Mouse (Mus musculus) embryonic fibroblast, embryonic 13.5 days (primary cell): ENCODE results near the gene Mgp.

Source experiments
- CTCF ChIP-seq: IDR thresholded peaks from 2 replicates; pipeline ENCODE4 v1.5.1; 2011; ENCODE audit warnings: mild to moderate bottlenecking, control low read depth, low read length, moderate library complexity, borderline replicate concordance; ENCODE audit not compliant: insufficient read depth
- POLR2A ChIP-seq: IDR thresholded peaks from 2 replicates; pipeline ENCODE4 v1.6.1; 2011; ENCODE audit warnings: low read depth, mild to moderate bottlenecking, control low read depth, low read length, moderate library complexity

DNA sequence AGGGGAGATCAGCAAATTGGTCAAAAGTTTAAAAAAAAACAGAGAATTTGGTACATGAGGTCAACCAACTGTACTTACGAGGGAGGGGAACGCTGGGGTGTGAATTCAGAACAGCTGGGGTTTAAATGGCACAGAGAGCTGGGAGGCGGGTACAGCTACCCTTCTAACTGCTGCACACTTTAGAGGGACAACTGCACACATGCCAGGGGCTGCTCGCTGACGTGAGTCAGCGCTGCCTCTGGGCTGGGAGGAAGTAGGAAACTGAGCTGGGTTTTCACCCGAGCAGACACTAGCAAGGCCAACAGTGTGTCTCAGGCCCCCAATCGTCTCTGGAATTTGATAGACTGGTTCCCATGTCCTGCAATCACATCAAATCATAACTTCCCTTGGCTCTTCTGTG lies 49.4 kb upstream of the Mgp start:
- TF ChIP-seq CTCF (no peak), POLR2A (no peak)
